Mouse (Mus musculus) right cerebral cortex, postnatal 25 days (tissue): ENCODE measurements around the gene Jak1.
A peak's percentile ranks its signal among the peaks of the same experiment; 100 is the strongest.
"Not testable (repeated sequence)": the region's sequence is repeated elsewhere in the genome, so short reads cannot be mapped to it uniquely, and the experiment has no call there.

Experiments used
- DNase-seq: peaks from one replicate; pipeline ENCODE4 v3.0.0; 2022

The Jak1 gene

GRCm38 (mm10) chr4:101275881-101276280 is 10.8 kb upstream of the Jak1 start:
- no peak for DNase-seq

- no peak for DNase-seq
Measured at GRCm38 (mm10) chr4:101270734-101271133, 5.7 kb upstream of the Jak1 start.

DNA sequence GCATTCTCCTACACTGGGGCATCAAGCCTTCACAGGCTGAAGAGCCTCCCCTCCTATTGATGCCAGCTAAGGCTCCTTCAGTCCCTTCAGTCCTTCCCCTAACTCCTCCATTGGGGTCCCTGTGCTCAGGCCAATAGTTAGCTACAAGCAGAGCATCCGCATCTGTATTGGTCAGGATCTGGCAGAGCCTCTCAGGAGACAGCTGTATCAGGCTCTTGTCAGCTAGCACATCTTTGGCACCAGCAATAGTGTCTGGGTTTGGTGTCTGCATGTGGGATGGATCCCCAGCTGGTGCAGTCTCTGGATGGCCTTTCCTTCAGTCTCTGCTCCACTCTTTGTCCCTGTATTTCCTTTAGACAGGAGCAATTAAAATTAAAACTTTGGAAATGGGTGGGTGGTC is 3.4 kb upstream of the Jak1 start:
- DNase-seq, result not testable (repeated sequence)

DNA sequence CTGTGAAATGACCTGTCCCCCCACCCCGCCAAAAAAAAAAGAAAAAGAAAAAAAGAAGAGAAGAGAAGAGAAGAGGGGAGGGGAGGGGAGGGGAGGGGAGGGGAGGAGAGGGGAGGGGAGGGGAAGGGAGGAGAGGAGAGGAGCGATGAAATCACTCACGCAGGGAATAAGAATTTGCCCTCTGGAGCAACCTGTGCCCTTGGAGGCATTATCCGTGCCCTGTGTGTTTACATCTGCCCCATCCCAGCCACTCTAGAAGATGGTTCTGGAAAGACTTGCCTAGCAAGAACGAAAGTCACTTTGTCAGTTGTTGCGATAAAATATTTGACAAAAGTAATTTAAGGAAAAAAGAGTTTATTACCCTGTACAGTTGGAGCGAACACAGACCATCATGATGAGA is 441 bp upstream of the Jak1 start:
- no peak for DNase-seq

DNA sequence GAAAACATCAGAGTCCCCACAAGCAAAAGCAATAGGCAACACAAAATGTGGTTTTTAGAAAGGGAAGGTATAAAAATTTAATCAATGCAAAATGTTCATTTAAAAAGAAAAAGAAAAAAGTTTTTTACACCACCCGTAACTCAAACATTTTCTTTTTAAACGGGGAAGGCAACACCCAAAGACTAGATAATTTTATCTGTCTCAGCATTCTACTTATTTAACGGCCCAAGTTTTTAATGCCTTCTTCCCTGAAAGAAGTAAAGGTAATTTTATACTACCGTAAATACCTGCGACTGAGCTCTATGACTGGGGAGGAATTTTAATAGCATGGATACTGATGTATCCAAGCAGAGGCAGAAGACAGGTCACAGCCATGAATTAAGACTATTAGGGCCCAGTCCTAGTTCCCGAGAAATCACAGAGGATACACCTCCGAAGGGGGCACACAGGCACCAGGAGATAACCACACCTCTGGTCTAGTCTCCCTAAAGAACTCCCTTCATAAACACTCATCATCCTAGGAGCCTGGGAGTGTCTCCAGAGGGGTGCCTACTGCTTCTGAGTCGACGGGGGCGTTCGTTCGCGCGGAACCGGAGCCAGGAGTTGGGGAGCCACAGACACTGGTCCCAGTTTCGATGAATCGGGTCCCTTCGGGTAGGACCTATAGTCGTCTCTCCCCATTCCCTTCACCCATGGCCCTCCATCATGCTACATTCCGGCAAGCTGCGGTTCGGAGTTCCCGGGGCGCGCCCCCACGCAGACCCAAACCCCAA is 928 bp downstream of the Jak1 start:
- peak; percentile 40 for DNase-seq

DNA sequence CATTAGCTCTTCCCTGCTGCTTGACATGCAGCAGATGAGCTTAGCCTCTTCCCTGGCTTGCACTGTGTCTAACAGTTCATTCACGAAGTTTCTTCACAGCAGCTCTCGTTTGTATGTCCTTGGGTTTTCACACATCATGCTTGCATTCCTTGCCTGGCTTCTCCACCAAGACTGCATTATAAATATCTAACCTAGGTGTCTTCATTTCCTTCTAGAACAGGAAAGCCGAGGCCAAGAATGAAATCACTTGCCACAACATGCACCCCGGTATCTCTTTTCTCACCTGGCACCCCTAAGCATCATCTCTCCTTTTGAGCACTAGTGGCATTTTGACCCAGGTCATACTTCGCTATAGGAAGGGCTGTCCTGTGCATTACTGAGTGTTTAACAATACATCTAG is 3.5 kb downstream of the Jak1 start:
- DNase-seq, result no peak

DNA sequence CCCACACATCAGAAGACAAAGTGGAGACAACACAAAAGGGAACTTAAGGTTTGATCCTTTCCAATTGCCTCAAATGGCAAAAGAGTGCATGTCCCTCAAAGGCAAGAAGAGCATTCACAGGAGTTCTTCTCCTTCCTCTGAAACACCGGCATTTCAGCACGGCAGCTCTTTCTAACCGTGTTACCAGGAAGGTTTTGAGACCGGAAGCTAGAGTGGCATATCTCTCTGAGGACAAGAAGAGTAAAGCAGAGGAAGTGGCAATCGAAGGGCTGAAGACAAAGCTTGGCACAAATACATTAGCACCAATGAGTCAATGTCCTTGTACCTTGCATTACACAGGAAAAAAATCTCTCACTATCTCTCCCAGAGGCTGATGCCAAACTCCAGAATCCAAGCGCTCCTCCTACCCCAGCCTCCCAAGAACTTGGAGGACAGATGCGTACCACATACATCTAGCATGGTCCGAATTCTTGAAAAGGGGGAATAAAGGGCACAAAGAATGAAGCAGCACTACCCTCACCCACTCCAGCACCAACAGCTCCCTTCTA is 4.3 kb downstream of the Jak1 start:
- DNase-seq, result no peak

- no peak for DNase-seq
Measured at GRCm38 (mm10) chr4:101256526-101257210, 8.4 kb downstream of the Jak1 start.

DNA sequence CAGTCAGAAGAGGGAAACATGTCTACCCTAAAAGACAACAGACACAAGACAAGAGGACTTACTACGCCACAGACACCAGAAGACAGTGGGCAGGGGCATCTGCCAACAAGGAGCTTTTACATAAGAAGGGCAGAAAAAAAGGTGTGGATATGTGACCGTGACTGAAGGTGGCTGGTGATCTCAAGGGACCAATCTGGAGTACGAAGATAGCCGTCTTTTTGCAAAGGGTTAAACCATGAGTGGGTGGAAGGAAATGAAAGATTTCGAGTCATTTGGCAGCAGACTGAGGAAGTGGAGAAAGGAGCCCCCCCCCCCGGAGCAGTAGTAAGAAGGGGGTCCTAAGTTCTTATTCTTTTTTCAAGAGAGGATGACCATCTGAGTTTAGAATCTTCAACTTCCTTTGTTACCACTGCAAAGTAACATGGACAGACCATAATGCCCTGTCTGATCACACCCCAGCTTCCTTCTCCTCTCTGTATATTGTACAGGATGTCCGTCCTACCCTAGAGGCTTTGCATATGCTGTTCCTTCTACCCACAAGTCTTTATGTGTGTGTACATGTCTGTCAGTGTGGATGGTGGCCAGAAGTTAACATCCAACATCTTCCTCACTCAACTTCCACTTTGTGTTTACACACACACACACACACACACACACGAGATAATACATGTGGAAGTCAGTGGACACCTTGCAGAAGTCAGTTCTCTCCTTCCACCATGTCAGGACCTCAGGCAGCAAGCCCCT is 10.3 kb downstream of the Jak1 start:
- DNase-seq, result no peak

GRCm38 (mm10) chr4:101254015-101254414 is 11.1 kb downstream of the Jak1 start:
- DNase-seq, result no peak

DNA sequence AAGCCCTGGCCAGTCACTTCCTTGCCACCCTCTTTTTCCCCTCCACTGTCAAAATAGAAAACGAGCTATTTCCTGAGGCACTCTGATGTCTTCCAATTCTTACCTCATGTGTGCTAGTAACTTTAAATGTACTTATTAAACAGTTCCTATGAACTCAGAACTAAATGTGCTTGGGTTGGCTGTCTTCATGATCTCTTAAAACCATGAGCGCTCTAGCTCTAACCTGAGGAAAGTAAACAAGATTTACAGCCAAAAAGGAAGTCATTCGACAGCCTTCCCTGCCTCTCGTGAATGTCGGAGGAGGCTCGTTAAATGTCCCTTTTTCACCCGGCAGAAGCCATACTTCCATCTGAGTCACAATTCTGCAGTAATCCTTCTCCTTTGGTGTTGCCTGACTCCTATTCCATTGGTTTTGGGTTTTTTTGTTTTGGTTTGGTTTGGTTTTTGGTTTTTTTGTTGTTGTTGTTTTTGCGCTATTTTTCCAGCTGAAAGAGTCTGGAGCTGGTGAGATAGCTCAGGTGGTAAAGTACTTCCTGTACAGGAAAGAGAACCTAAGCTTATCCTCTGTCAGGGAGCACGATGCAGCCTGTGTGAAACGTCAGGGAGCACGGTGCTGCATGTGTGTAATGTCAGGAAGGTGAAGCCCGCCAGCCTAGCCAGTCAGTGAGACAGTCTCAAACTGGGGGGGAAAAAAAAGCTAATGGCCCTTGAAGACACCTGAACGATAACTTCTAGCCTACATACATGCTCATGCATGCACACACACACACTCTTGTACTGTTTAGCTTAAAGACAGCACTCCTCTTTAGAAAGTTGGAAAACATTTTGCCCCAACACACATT is 12.1 kb downstream of the Jak1 start:
- DNase-seq, result no peak

- no peak for DNase-seq
Measured at GRCm38 (mm10) chr4:101252016-101252415, 13.1 kb downstream of the Jak1 start.

GRCm38 (mm10) chr4:101249977-101250743 is 14.9 kb downstream of the Jak1 start:
- no peak for DNase-seq

DNA sequence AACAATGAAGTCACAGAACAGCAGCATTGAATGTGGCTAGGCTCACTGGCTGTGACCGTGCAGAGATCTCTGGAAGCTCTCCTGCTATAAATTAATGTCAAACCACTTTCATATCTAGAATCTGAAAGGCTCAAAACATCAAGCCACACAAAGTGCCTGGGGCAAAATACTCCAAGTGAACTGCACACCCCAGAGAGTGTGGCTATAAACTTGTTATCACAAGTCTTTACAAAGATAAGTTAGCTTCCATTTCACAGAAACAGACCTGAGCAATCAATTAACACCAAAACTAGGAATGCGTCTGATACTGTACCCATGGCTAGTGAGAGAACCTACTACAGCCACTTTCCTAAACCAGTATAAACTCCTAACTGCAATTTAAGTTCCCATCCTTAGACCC is 17.7 kb downstream of the Jak1 start:
- DNase-seq, result no peak

- no peak for DNase-seq
Measured at GRCm38 (mm10) chr4:101246569-101246968, 18.5 kb downstream of the Jak1 start.

DNA sequence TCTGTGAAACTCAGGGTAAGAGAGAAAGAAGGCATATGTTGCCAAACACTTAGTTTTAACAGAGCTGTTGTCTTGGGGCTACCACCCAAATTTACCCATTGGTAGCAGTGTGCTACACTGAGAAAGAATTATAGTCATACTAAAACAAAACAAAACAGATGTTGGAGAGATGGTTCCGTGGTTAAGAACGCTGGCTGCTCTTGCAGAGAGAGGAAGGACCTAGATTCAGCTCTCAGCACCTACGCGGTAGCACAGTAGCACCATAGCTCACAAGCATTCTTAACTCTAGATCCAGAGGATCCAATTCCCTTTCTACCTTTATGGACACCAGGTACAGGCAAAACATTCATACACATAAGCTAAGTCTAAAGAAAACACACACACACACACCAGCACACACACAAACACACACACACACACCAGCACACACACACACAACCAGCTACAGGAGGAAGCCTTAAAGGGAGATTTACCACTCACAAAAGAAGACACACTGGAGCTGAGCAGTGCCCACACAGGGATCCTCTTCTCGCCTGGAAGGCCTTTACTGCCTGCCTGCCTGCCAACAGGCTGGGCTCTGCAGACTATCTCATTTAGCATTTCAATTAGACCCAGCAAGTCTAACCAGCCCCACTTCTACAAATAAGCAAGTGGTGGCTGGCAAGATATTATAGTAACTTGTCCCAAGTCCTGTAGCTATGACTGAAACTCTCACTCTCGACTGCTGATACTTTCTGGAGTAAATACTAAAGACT is 20.6 kb downstream of the Jak1 start:
- DNase-seq, result peak; percentile 30

GRCm38 (mm10) chr4:101240875-101241173 is 24.3 kb downstream of the Jak1 start:
- no peak for DNase-seq

DNA sequence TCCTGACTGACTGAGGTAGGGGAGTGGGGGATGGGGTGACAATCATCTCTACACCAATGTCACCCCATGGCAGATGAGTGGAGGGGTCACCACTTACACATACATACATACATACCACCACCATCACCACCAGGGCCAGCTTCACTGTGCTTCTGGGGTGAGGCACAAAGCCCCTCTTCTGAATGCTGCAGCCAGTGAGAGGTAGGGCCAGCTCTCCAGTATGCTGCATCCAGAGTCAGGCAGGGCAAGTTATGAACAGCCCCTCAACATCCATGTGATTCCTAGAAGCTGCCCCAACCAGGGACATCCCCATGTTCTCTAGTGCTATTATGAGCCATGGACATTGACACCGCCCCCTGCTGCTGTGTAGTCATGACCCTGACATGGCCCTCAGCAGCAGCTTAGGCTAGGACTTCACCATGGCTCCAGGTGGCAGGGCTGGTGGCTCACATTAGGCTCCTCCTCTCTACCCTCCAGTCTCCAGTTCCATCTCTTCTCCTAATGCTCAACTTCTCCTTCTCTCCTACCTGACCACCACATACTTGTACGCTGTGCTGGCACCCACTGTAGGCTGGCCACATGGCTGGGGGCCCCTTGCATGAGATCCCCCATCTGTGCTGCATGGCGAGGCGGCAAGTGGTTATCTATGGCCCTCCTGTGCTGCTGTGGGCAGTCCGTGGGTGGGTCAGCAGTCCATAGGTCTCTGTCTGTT is 24.8 kb downstream of the Jak1 start:
- DNase-seq, result no peak

- DNase-seq, result no peak
Measured at GRCm38 (mm10) chr4:101239313-101240162, 25.5 kb downstream of the Jak1 start.

GRCm38 (mm10) chr4:101238589-101238988 is 26.5 kb downstream of the Jak1 start:
- no peak for DNase-seq
